Mouse (Mus musculus) lung, embryonic 15.5 days (tissue): ENCODE measurements around the gene Pcnx3. TPM values are rescaled to one million over a fixed set of nuclear protein-coding genes. Genes with fewer than 3 reads are reported as not detected.

Source experiments
- ATAC-seq: fragments of 200-750 bp; cut with Nextera tagmentation; 2 replicates; pipeline ENCODE4 v1.8.0; 2017; ENCODE audit warnings: moderate number of reproducible peaks, borderline replicate concordance; ENCODE audit not compliant: low FRiP score, low TSS enrichment; ENCODE audit errors: extremely low read depth
- H3K27ac ChIP-seq: fragments of 300-500 bp; sonication (generic); 2 replicates; pipeline ENCODE4 v1.5.1; 2015; ENCODE audit warnings: moderate library complexity, mild to moderate bottlenecking, inconsistent platforms
- H3K27me3 ChIP-seq: fragments of 300-500 bp; sonication (generic); 2 replicates; pipeline ENCODE4 v1.6.1; 2015; ENCODE audit warnings: inconsistent platforms
- H3K36me3 ChIP-seq: fragments of 300-500 bp; sonication (generic); 2 replicates; pipeline ENCODE4 v1.6.1; 2015; ENCODE audit warnings: inconsistent platforms
- H3K4me1 ChIP-seq: fragments of 300-500 bp; sonication (generic); 2 replicates; pipeline ENCODE4 v1.6.1; 2015; ENCODE audit warnings: inconsistent platforms
- H3K4me2 ChIP-seq: fragments of 300-500 bp; sonication (generic); 2 replicates; pipeline ENCODE4 v1.6.1; 2015; ENCODE audit warnings: inconsistent platforms, mild to moderate bottlenecking, moderate library complexity
- H3K4me3 ChIP-seq: fragments of 300-500 bp; sonication (generic); 2 replicates; pipeline ENCODE4 v1.5.1; 2015; ENCODE audit warnings: mild to moderate bottlenecking, inconsistent platforms
- H3K9ac ChIP-seq: fragments of 300-500 bp; sonication (generic); 2 replicates; pipeline ENCODE4 v1.6.1; 2015; ENCODE audit warnings: inconsistent platforms
- H3K9me3 ChIP-seq: fragments of 300-500 bp; sonication (generic); 2 replicates; pipeline ENCODE4 v1.6.1; 2016; ENCODE audit warnings: inconsistent platforms
- WGBS: fragments of 180-500 bp; shearing (Covaris S2); methylation state at CpG from one replicate; pipeline ENCODE4 v1.1.7; 2015; 5-methylcytosine and 5-hydroxymethylcytosine counted together
- microRNA-seq: library from miRNA; unstranded; fragments of <30 nt; microRNA quantifications from one replicate; pipeline ENCODE4, GENCODE M21; 2016
- polyA plus RNA-seq: library from polyadenylated mRNA; unstranded; fragments of >200 nt; fragmentation: Nextera tagmentation; extraction: Ambion mirVana; gene quantifications from 2 replicates; pipeline ENCODE4 v1.2.1, GENCODE M21; 2015

Gene Pcnx3
- polyA plus RNA-seq, 1 experiment from 2014 or later, result 20.9 TPM

GRCm38 (mm10) chr19:5632120-5632519 is 56.6 kb downstream of the Pcnx3 start:
- no peaks in the 10 kb centered on the region for H3K27me3 ChIP-seq
- peaks cover 10% of the 10 kb centered on the region for H3K4me1 ChIP-seq
- no peak for ATAC-seq
- no peaks in the 10 kb centered on the region for H3K36me3 ChIP-seq
- no peaks in the 10 kb centered on the region for H3K9me3 ChIP-seq
- no peak overlapping the region for H3K9ac ChIP-seq
- H3K4me3 ChIP-seq, result no peak overlapping the region
- WGBS, result 73% methylated on average over 9 of the region's 9 CpGs
- H3K27ac ChIP-seq, result no peak overlapping the region
- no peak overlapping the region for H3K4me2 ChIP-seq

- H3K36me3 ChIP-seq, result no peaks in the 10 kb centered on the region
- no peak overlapping the region for H3K9ac ChIP-seq
- H3K27me3 ChIP-seq, result no peaks in the 10 kb centered on the region
- H3K4me1 ChIP-seq, result no peaks in the 10 kb centered on the region
- no peak overlapping the region for H3K4me2 ChIP-seq
- no peak overlapping the region for H3K27ac ChIP-seq
- H3K4me3 ChIP-seq, result no peak overlapping the region
- no peak for ATAC-seq
- no peaks in the 10 kb centered on the region for H3K9me3 ChIP-seq
Observed at GRCm38 (mm10) chr19:5629907-5630306, 58.8 kb downstream of the Pcnx3 start.

- H3K9ac ChIP-seq, result no peak overlapping the region
- no peaks in the 10 kb centered on the region for H3K27me3 ChIP-seq
- no peak overlapping the region for H3K4me2 ChIP-seq
- no peaks in the 10 kb centered on the region for H3K4me1 ChIP-seq
- H3K9me3 ChIP-seq, result no peaks in the 10 kb centered on the region
- no peak overlapping the region for H3K4me3 ChIP-seq
- no peak for ATAC-seq
- 84% methylated on average over 8 of the region's 8 CpGs for WGBS
- H3K36me3 ChIP-seq, result no peaks in the 10 kb centered on the region
- H3K27ac ChIP-seq, result no peak overlapping the region
Observed at GRCm38 (mm10) chr19:5625311-5625710, 63.4 kb downstream of the Pcnx3 start.

GRCm38 (mm10) chr19:5621884-5622283 is 66.8 kb downstream of the Pcnx3 start:
- H3K27ac ChIP-seq, result no peak overlapping the region
- no peak for ATAC-seq
- H3K9ac ChIP-seq, result no peak overlapping the region
- H3K4me2 ChIP-seq, result no peak overlapping the region
- H3K36me3 ChIP-seq, result no peaks in the 10 kb centered on the region
- H3K27me3 ChIP-seq, result no peaks in the 10 kb centered on the region
- no peaks in the 10 kb centered on the region for H3K4me1 ChIP-seq
- H3K4me3 ChIP-seq, result no peak overlapping the region
- H3K9me3 ChIP-seq, result no peaks in the 10 kb centered on the region
- WGBS, result 62% methylated on average over 5 of the region's 5 CpGs

- WGBS, result 69% methylated on average over 4 of the region's 4 CpGs
- Histone ChIP-seq H3K27me3 (no peaks in the 10 kb centered on the region), H3K4me3 (no peak overlapping the region), H3K36me3 (no peaks in the 10 kb centered on the region), H3K4me1 (peaks cover 5% of the 10 kb centered on the region; the same call in 1 of the 2 replicates), H3K9ac (no peak overlapping the region), H3K9me3 (no peaks in the 10 kb centered on the region), H3K4me2 (no peak overlapping the region), H3K27ac (no peak overlapping the region)
- ATAC-seq, result no peak
Observed at GRCm38 (mm10) chr19:5620007-5620406, 68.7 kb downstream of the Pcnx3 start.

- 36% methylated on average over 2 of the region's 2 CpGs for WGBS
- no peak overlapping the region for H3K9ac ChIP-seq
- ATAC-seq, result peak; percentile 50; the same call in 1 of the 2 replicates
Observed at GRCm38 (mm10) chr19:5614953-5615352, 73.8 kb downstream of the Pcnx3 start.

More at GRCm38 (mm10) chr19:5614953-5615352, 73.8 kb downstream of the Pcnx3 start:
- no peak overlapping the region for H3K4me3 ChIP-seq
- no peak overlapping the region for H3K4me2 ChIP-seq
- no peaks in the 10 kb centered on the region for H3K36me3 ChIP-seq
- peak overlapping the region; percentile 55 for H3K27ac ChIP-seq
- peaks cover 19% of the 10 kb centered on the region for H3K4me1 ChIP-seq
- H3K27me3 ChIP-seq, result no peaks in the 10 kb centered on the region
- H3K9me3 ChIP-seq, result no peaks in the 10 kb centered on the region

Small RNA genes lying within 50 kb of the gene (microRNA-seq; reads per million reads assigned to microRNA genes)
- gene Mir6987, result not detected

Other genes starting within 250 kb of the Pcnx3 start
- gene Fosl1, start 241.4 kb downstream of the Pcnx3 start, polyA plus RNA-seq, result not detected in 2 replicates
- gene Ccdc85b, start 231.0 kb downstream of the Pcnx3 start, polyA plus RNA-seq, result 12.1 and 12.4 TPM in 2 replicates
- 101 and 117 TPM in 2 replicates for gene Fibp, start 228.3 kb downstream of the Pcnx3 start, polyA plus RNA-seq
- gene Ctsw, start 220.4 kb downstream of the Pcnx3 start, polyA plus RNA-seq, result 1.9 and 3.3 TPM in 2 replicates
- gene Efemp2, start 215.0 kb downstream of the Pcnx3 start, polyA plus RNA-seq, result 198 and 208 TPM in 2 replicates
- gene Mus81, start 200.5 kb downstream of the Pcnx3 start, polyA plus RNA-seq, result 40.2 and 43.9 TPM in 2 replicates
- 2,855 and 2,978 TPM in 2 replicates for gene Cfl1, start 198.5 kb downstream of the Pcnx3 start, polyA plus RNA-seq
- 0.20 TPM in 1 of 2 replicates, not detected in the other for gene 1700020D05Rik, start 185.1 kb downstream of the Pcnx3 start, polyA plus RNA-seq
- gene Snx32, start 178.4 kb downstream of the Pcnx3 start, polyA plus RNA-seq, result 5.8 and 7.4 TPM in 2 replicates
- gene Ovol1, start 128.3 kb downstream of the Pcnx3 start, polyA plus RNA-seq, result 2.1 and 2.2 TPM in 2 replicates
- gene Ap5b1, start 120.9 kb downstream of the Pcnx3 start, polyA plus RNA-seq, result 5.7 and 5.9 TPM in 2 replicates
- gene Rnaseh2c, start 87.0 kb downstream of the Pcnx3 start, polyA plus RNA-seq, result 143 and 153 TPM in 2 replicates
- gene Kat5, start 78.7 kb downstream of the Pcnx3 start, polyA plus RNA-seq, result 51.9 and 54.4 TPM in 2 replicates
- 52.7 and 53.8 TPM in 2 replicates for gene Rela, start 51.4 kb downstream of the Pcnx3 start, polyA plus RNA-seq
- gene Sipa1, start 25.2 kb downstream of the Pcnx3 start, polyA plus RNA-seq, result 44.7 and 48.0 TPM in 2 replicates
- 44.1 and 45.2 TPM in 2 replicates for gene Map3k11, start 166 bp downstream of the Pcnx3 start, polyA plus RNA-seq
- gene Kcnk7, start 15.5 kb upstream of the Pcnx3 start, polyA plus RNA-seq, result 0.69 TPM in 1 of 2 replicates, not detected in the other
- 23.6 and 24.5 TPM in 2 replicates for gene Ehbp1l1, start 37.4 kb upstream of the Pcnx3 start, polyA plus RNA-seq
- 105 and 108 TPM in 2 replicates for gene Fam89b, start 40.7 kb upstream of the Pcnx3 start, polyA plus RNA-seq
- 47.2 and 54.9 TPM in 2 replicates for gene Ltbp3, start 52.0 kb upstream of the Pcnx3 start, polyA plus RNA-seq
- gene Scyl1, start 82.5 kb upstream of the Pcnx3 start, polyA plus RNA-seq, result 76.1 and 83.6 TPM in 2 replicates
- gene Frmd8, start 186.4 kb upstream of the Pcnx3 start, polyA plus RNA-seq, result 50.7 and 53.0 TPM in 2 replicates
- gene Slc25a45, start 188.9 kb upstream of the Pcnx3 start, polyA plus RNA-seq, result 4.2 and 5.6 TPM in 2 replicates
- gene Tigd3, start 205.2 kb upstream of the Pcnx3 start, polyA plus RNA-seq, result 3.2 and 3.6 TPM in 2 replicates
- gene Dpf2, start 224.1 kb upstream of the Pcnx3 start, polyA plus RNA-seq, result 142 and 147 TPM in 2 replicates
- gene Cdc42ep2, start 235.9 kb upstream of the Pcnx3 start, polyA plus RNA-seq, result 12.0 and 14.1 TPM in 2 replicates